Mouse (Mus musculus) thymus, adult 2 months (tissue): ENCODE results near the gene Slc25a42.

Experiments
- CTCF ChIP-seq: fragments of 200-500 bp; IDR thresholded peaks from 2 replicates; pipeline ENCODE4 v1.5.1; 2012; ENCODE audit warnings: mild to moderate bottlenecking, control low read depth, low read length, moderate library complexity, borderline replicate concordance; ENCODE audit not compliant: control insufficient read depth, poor library complexity, insufficient read depth; ENCODE audit errors: extremely low read depth
- POLR2A ChIP-seq: fragments of 200-500 bp; IDR thresholded peaks from 2 replicates; pipeline ENCODE4 v1.6.1; 2012; ENCODE audit warnings: mild to moderate bottlenecking, low read length, control low read depth, moderate library complexity; ENCODE audit not compliant: control insufficient read depth, poor library complexity, insufficient read depth; ENCODE audit errors: extremely low read depth

DNA sequence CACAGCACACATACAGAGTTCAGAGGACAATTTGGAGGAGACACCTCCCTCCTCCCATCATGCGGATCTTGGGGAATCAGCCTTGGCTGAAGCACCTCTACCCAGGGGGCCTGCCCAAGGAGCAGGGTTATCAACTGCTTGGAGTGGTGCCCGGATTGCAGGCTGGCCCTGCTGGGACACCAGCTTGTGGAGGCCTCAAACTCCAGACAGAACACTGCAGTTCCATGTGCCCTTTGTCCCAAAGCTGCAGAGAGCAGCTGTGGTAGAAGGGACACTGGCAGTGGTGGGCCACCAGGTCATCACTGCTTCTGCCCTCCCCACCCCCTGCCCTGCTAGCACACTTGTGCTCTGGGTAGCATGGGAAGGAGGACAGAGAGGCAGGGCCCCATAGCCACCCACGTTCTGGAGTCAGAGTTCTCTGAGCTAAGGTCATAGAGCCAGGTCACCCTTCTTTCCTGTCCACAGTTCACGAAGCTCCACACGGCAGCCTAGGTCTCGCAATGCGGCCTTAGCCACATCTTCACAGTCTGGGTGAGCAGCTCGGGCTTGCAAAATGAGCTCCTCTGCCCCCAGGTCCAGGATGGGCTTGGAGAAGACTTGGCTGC is 8.2 kb upstream of the Slc25a42 start:
- no peak for TF ChIP-seq POLR2A
- TF ChIP-seq CTCF = no peak
